Mouse (Mus musculus) gastrocnemius, postnatal 25 days (tissue): ENCODE measurements at regions not wholly inside any gene's neighbourhood (a gene's known extent, or its start where the extent isn't known, plus 50 kb on each side); places are given as distances from the start of the nearest gene placed in this dataset.
"Not testable (repeated sequence)": the region's sequence is repeated elsewhere in the genome, so short reads cannot be mapped to it uniquely, and the experiment has no call there.

Experiments
- DNase-seq: peaks from one replicate; pipeline ENCODE4 v3.0.0; 2022

DNA sequence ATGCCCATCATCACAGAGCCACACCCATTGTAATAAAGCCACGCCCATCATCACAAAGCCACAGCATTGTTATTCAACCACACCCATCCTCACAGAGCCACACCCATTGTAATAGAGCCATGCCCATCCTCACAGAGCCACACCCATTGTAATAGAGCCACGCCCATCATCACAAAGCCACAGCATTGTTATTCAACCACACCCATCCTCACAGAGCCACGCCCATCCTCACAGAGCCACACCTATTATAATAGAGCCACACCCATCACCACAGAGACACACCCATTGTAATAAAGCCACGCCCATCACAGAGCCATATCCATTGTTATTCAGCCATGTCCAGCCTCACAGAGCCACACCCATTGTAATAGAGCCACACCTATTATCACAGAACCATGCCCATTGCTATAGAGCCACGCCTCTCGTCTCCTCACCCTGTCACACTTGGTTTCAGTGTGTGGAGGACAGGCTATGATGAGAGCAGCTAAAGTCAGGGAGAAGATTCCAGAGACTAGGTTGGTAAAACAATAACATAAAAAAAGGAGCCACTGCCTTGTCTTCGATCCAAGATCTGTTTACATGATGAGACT is 85.6 kb downstream of the Gxylt1 start:
- no peak for DNase-seq

DNA sequence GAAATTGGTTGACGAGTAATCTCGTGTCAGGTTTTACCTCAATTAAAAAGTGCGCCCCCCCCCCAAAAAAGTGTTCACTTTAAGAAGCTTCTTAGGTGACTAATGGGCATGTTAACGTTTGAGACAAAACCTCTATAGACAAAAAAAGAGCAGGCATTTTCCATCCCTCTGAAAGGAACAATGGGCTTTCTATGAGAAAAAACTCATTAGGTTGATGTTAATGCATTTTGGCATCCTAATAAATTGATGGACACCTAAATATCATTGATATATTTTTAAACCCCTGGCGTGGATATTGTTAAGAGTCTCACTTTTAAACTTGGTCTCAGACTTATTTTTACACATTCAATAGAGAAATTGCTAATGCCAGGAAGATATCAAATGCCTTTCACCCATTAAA is 98.8 kb downstream of the Gxylt1 start:
- no peak for DNase-seq

DNA sequence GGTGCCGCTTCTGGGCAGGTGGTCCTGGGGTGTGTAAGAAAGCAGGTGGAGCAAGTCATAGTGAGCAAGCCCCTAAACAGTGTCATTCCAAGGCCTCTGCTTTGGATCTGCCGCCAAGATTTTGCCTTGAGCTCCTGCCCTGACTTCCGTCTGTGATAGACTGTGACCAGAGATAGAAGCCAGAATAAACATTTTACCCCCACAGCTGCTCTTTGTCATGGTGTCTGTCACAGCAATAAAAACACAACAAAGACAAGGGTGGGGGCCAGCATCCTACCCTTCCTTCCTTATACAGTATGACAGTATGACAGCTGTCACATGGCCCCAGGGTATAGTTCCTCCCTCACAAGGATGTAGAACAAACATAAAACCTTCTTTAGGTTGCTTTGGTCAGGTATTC is 106.2 kb downstream of the Gxylt1 start:
- no peak for DNase-seq

DNA sequence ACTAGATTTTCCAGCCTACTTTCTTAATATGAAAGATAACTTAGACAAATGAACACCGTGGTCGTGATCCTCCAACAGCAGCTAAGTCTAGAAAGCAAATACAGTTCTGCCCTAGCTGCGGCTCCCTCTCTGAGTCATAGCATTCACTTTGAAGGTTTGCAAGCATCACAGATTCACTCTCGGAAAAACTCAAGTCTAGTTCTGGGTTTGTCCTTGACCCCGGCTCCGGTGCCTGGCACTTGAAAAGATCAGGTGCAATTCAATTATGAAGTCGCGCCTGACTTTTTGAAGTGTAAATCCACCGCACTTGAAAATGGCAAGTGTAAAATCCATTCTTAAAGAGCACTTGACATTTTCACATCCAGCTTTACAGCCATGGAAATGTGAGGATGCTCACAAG is 107.5 kb downstream of the Gxylt1 start:
- DNase-seq = no peak

DNA sequence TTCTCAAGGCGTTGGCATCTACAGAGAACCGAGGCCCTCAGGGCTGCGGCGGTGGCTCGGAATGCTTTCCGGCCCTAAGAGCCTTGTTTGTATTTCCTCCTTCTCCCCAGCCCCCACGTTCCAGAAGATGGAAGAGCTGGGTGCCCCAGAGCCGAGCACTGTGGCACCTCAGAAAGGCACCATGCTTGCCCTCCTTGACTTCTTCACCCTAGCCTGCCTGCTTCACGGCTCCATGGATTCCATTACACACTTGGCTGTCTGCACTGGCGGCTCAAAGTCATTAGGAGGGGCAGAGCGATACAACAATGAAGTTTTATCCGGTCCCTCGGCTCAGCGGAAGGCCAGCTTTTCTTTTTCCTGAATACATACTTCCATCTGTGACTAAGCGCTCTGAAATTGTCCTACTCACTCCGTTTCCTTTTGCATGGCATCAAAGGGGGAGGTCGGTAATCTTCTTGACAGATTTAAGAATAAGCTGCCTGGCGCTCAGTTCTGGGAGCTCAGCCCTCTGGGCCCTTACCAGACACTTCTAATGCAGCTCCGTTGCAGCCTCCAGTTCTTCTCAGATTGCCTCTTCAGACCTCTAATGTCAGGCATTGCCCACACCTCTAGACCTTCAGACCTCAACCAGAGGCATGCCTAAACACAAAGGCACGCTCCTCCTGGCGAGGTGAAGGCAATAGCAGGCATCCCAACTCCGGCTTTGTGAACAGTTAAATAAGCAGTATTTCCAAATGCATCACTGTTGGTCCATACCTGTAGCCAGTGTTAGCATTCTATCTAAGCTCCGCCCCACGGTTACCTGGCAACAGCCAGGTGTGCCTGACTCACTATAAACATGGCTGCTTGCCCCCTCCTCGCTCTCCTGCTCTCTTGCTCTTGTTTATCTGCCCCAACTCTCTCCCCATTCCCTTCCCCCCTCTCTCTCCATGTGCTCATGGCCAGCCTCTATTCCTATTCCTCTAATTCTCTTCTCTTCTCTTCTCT is 112.8 kb downstream of the Gxylt1 start:
- DNase-seq = no peak

DNA sequence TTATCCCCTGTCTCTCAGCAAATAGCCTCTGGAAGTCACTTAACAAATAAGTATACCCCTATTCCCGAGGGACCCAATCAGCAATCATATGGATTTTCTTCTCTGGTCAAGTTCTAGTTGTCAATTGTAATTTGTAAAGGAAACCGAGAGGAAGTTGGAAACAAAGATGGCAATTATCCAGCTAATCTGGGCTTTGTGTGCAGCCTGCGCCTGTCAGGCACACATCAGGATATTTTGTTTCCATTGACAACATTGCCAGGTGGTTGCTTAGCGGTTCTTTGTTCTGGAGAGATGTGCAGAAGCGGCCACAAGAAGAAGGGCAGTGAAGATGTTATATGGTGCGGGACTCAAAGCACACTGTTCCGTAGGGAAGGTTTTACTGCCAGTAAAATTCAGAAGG is 113.7 kb downstream of the Gxylt1 start:
- DNase-seq = no peak

DNA sequence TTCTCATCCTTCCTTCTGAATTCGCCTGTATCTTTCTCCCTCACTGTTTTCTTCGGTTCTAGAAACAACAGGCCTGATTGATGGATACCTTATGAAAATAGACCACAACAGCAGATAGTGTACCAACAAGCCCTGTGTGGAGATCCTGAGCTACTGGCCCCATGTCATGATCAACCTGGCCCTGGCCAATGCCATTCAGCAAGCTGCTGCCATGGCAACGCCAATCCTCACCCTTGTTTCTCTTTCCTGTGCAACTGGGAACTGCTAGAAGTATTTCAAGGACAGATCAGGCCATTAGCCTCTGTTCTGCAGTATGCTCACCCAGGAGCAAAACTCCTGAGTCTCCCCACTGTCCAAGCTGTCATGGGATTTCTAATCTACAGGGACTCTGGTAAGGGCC is 119.2 kb downstream of the Gxylt1 start:
- DNase-seq = no peak

DNA sequence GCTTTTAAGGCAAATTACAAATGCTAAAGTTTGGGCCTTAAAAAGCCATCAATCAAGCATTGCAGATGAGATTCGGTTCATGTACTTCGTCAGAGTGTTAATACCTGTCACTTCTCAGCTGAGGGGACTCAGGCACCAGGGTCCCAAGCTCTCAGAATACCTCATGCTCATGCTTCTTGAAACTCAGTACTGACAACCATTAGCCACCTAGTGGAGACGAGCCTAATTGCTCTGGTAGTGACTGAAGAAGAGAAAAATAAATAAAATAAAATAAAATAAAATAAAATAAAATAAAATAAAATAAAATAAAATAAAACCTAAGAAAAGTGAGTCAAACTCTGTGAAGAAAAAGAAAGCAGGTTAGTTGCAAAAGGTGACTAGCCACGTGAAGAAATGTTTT is 121.0 kb downstream of the Gxylt1 start:
- DNase-seq = no peak

DNA sequence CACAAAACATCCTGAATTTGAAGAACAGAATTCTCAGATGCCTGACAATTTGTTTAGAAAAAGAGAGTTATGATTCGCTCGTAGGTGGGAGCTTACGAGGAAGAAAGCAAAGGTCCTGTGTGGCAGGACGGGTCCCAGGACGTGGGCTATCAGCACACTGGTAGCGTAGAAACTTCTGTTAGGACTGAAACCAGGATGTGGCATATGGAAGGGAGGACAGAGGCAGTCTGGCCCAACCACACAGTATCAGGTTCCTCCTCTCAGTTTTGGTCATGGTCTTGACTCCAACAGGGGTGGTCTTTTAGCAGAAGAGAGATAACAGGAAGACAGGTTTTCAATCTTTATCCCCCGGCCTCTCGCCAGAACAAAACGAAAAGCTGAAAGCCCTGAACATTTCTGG is 130.1 kb downstream of the Gxylt1 start:
- no peak for DNase-seq

DNA sequence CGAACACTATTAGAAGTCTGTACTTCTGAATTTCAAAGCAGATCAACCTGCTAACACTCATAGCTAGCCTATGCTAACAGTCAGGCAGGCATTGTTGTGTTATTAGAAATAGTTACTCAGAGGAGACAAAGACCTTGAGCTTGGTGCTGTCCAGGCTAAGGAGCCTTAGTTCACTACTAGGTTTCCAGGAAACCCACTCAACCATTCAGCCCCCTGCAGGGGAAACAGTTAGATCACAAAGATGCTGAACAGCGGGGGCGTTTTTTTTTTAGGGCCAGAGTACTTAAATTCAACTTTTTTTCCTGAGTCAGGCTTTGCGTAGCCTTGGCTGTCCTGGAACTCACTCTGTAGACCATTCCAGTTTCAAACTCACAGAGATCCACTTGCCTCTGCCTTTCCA is 130.7 kb downstream of the Gxylt1 start:
- no peak for DNase-seq

DNA sequence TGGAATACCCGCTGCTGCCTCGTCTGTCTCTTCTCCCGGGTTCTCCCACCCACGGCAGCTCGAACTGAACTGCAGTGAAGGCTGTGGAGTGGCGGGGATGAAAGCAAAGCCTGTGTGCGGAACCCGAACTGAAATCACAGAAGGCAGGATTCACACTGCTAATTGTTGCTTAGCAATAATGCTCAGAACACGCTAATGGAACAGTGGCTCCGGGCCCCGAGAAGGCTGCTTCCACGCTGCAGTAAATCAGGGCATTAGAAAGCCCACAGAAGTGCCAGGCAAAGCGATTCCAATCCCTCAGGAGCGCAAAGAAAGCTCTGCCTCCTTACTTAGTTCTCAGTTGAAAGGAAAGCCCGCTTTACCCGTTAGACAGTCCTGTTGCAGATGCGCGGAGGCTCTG is 141.6 kb downstream of the Gxylt1 start:
- DNase-seq = no peak

DNA sequence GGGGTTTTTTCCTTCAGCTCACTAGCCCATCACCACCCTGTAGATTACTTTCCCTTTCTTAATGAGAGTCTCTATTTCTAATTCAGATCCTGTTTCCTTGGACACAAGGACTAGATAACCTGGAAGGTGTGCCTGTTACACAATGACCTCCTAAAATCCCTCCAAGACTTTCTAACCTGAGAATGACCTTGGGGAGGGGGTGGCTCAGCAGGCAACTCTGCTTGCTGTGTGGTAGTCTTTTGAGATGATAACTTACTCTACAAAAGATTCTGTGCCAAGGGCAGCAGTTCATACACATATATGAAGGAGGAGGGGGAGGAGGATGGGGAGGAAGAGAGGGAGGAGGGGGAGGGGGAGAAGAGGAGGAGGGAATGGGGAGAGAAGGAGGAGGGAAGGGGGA is 143.9 kb downstream of the Gxylt1 start:
- no peak for DNase-seq

DNA sequence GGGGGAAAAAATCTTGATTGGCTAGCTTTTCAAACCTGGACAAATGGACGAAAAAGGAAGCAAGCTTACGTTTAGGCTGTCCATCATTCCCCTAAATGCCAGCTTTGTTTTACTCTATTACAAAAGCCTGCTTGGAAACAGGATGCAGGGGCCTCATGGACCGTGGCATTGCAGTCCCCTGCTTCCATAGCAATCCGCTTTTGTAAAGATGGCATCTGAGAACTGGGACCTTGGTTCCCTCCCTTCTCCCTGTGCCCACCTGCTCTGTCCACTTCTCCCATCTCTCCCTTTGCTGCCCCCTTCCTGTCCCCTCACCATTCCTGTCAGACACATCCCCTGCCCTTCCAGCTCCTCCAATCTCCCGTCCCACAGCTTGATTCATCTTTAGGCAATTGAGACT is 149.7 kb downstream of the Gxylt1 start:
- DNase-seq = no peak

DNA sequence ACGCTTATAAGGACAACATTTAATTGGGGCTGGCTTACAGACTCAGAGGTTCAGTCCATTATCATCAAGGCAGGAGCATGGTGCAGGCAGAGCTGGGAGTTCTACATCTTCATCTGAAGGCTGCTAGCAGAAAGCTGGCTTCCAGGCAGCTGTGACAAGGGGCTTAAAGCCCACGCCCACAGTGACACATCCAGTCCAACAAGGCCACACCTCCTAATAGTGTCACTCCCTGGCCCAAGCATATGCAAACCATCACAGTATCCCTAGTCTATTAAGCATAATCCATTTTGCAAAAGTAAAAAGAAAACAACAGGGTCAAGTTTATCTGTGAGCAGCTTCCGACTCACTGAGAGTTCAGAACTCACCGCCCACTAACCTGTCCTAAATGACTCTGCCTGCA is 153.8 kb downstream of the Gxylt1 start:
- DNase-seq = no peak

DNA sequence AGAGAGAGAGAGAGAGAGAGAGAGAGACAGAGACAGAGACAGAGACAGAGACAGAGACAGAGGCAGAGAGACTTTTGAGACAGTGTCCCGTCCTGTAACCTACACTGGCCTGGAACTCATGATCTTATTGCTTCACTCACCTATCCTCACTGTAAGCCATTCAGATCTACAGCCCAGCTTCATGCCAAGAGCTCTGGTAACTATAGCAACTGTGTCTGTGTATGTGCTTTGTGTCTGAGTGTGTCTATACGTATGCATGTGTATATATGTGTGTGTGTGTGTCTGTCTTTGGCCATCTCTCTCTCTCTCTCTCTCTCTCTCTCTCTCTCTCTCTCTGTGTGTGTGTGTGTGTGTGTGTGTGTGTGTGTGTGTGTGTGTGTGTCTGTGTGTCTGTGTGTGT is 157.2 kb downstream of the Gxylt1 start:
- DNase-seq = not testable (repeated sequence)

DNA sequence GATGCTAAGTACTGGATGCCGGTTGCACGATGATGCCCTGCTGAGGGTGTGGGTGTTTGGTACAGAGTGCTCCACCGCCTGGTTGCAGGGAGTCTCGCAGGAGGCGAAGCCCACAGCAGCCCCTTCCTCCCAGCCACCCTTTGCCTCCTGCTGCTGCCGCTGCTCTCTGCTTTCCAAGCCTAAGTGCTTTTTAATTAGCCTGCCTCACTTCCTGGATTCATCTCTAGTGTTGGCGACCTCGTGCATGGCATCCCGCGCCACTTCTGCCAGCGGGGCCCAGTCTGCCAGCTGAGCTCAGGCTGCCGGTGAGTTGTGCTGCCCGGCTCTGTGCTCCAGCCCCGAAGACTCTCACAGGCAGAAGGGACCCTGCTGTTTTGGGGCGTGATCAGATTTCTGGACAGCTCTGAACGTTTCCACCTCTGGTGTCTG is 159.3 kb downstream of the Gxylt1 start:
- peak; percentile 8 for DNase-seq

DNA sequence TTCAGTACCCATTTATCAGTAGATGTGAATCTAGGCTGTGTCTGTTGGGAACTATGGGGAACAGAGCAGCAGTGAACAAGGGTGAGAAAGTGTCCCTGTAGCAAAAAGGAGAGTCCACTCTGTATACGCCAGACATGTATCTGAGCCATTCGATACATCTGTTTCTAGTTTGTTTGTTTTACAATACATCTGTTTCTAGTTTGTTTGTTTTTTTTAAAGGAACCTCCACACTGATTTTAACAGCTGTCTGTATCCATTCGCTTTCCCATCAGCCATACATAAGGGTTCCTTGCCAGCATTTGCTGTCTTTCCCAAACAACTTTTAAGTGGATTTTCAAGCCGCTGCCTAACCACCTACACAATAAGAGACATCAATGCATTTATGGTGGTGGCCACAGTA is 170.0 kb downstream of the Gxylt1 start:
- DNase-seq = no peak

DNA sequence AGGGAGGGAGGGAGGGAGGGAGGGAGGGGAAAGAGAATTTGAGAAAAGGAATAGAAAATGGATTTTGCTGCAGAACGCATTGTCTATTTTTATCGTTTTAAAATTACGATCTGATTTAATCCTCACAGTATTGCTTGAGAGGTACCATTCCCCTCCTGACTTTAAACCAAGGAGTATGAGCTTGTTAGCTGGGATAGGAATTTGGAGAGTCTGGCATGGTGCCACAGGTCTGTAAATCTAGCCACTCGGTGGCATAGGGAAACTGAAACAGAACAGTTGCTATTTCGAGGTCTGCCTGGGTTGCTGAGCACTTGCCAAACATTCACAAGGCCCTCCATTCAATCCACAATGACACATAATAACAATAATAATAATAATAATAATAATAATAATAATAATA is 171.6 kb downstream of the Gxylt1 start:
- no peak for DNase-seq

DNA sequence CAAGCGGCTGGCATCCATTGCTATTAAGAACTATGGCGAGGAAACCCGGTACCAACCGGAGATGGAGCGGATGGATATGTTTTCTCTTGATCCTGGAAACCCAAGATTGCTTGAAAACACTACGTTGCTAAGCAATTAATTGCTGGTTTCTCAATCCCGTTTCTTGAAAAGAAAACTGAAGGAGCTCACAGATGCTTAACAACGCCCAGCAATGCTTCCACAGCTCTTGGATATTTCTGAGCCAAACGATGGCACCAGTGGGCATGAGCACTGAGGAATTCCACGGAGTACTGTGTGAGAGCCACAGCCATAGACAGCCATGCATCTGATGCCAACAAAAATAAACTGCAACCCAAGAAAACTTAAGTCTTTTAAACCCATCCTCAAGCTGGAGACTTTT is 173.1 kb downstream of the Gxylt1 start:
- DNase-seq = no peak

DNA sequence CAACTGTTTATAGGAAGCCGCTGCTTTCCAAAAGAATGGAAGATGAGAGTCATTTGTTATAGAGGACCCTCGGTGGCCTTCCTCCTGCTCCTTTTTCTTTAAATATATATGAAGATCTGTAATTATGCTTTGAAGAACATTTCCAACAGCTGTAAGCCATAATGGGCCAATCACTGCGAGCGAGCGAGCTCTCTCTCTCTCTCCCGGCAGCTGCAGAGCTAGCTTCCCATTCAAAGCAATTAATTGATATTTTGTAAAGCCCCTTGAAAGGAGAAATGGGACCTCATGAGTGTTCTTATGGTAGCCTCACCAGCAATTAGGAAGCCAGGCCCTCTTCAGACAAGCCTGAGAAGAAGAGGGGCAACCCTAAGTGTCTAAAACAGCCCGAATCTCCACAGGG is 174.1 kb downstream of the Gxylt1 start:
- no peak for DNase-seq

DNA sequence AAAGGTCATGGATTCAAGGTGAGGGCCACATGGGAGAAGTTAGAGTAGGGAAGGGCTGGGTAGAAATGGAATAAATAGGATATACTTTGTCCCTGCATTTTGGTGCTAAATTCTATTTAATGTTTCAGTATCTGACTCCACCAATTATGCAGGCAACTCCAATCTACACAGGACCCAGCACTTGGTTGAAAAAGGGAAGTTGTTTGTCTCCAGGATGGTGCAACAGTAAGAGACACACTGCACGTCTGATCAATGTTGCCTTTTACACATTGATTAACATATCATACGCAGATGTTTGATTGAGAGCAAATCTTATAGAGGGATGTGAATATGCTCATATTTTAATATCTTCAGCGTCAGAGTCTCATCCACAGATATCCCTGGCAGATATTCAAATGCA is 175.1 kb downstream of the Gxylt1 start:
- DNase-seq = no peak

DNA sequence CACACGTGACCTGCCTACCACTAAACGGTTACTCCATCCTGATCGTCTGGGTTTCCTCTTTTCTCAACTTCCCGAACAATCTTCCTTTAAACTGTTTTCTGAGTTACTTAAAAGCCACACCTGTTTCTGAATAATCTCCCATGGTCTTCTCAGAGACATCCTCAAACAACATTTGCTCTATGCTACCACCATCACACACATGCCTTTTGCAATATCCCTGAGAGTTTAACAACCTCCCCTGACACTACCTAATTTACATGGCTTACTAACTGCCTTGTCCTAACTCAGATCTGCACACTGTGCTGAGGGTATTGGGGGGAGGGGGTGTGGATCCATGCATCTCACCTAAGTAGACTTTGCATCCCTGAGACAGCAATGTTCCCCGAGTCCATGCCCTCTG is 178.6 kb downstream of the Gxylt1 start:
- no peak for DNase-seq

DNA sequence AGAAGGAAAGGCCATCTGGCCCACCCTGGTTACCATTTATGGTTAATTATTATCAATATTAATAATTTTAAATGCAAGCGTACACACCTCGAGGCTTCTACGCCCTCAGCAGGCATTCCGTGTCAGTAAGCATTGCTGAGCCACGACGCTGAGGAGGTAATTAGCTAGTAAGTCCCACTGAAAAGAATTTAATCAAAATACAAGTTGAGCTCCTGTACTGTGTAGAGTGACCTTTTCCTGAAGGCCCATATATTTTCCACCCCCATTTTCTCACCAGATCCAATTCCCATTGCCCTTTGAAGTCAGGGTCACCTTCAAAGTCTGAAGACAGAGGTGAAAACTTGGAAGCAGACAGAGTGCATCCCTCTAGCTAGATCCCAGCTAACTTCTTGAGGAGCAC is 179.8 kb downstream of the Gxylt1 start:
- DNase-seq = no peak
